Mouse (Mus musculus) thymus, postnatal 36 days (tissue): ENCODE measurements around the gene Dcun1d4.
"Not testable (repeated sequence)": the region's sequence is repeated elsewhere in the genome, so short reads cannot be mapped to it uniquely, and the experiment has no call there.

Experiments
- DNase-seq, 2 experiments: peaks; one replicate each; pipeline ENCODE4 v3.0.0; 2022; ENCODE audit warnings: mixed read lengths in 2 of 2

Dcun1d4 gene

GRCm38 (mm10) chr5:73480700-73481099 lies at the start of gene Dcun1d4:
Dcun1d4 (plus strand) TSS chr5:73481000.
- no peak for DNase-seq

- DNase-seq: peak; percentile 61 to 63
Observed at GRCm38 (mm10) chr5:73431581-73431980, 49.2 kb upstream of the Dcun1d4 start.

GRCm38 (mm10) chr5:73432805-73433204 lies 48.0 kb upstream of the Dcun1d4 start:
- no peak for DNase-seq

- DNase-seq: no peak
Observed at GRCm38 (mm10) chr5:73434764-73435163, 46.0 kb upstream of the Dcun1d4 start.

- no peak for DNase-seq
Observed at GRCm38 (mm10) chr5:73442176-73442575, 38.6 kb upstream of the Dcun1d4 start.

GRCm38 (mm10) chr5:73450276-73450675 lies 30.5 kb upstream of the Dcun1d4 start:
- no peak for DNase-seq

GRCm38 (mm10) chr5:73454502-73455306 lies 26.1 kb upstream of the Dcun1d4 start:
- DNase-seq: no peak

GRCm38 (mm10) chr5:73455307-73455687 lies 25.5 kb upstream of the Dcun1d4 start:
- no peak for DNase-seq

- DNase-seq: no peak
Observed at GRCm38 (mm10) chr5:73468462-73469433, 12.1 kb upstream of the Dcun1d4 start.

GRCm38 (mm10) chr5:73474412-73475405 lies 6.1 kb upstream of the Dcun1d4 start:
- no peak for DNase-seq

GRCm38 (mm10) chr5:73481401-73481800 lies 601 bp downstream of the Dcun1d4 start:
- no peak for DNase-seq

GRCm38 (mm10) chr5:73482381-73482780 lies 1.6 kb downstream of the Dcun1d4 start:
- not testable (repeated sequence) for DNase-seq

GRCm38 (mm10) chr5:73484016-73484615 lies 3.3 kb downstream of the Dcun1d4 start:
- DNase-seq: no peak

GRCm38 (mm10) chr5:73486451-73486850 lies 5.7 kb downstream of the Dcun1d4 start:
- no peak for DNase-seq

- DNase-seq: peak in 1 of 2 experiments; percentile 14
Observed at GRCm38 (mm10) chr5:73489915-73490314, 9.1 kb downstream of the Dcun1d4 start.

- peak; percentile 98 to 99 for DNase-seq
Observed at GRCm38 (mm10) chr5:73490596-73491073, 9.8 kb downstream of the Dcun1d4 start.

GRCm38 (mm10) chr5:73491074-73491836 lies 10.5 kb downstream of the Dcun1d4 start:
- DNase-seq: peak in 1 of 2 experiments; percentile 65

GRCm38 (mm10) chr5:73491837-73492720 lies 11.3 kb downstream of the Dcun1d4 start:
- DNase-seq: peak; percentile 83 to 90

GRCm38 (mm10) chr5:73497401-73497800 lies 16.6 kb downstream of the Dcun1d4 start:
- no peak for DNase-seq

GRCm38 (mm10) chr5:73498559-73498958 lies 17.8 kb downstream of the Dcun1d4 start:
- no peak for DNase-seq
